Mouse (Mus musculus): ENCODE measurements around the gene Tns1. TPM values are rescaled to one million over a fixed set of nuclear protein-coding genes. Genes with fewer than 3 reads are reported as not detected.

The Tns1 gene
- polyA plus RNA-seq, 1 experiment from 2014 or later, result 12.6 TPM

DNA sequence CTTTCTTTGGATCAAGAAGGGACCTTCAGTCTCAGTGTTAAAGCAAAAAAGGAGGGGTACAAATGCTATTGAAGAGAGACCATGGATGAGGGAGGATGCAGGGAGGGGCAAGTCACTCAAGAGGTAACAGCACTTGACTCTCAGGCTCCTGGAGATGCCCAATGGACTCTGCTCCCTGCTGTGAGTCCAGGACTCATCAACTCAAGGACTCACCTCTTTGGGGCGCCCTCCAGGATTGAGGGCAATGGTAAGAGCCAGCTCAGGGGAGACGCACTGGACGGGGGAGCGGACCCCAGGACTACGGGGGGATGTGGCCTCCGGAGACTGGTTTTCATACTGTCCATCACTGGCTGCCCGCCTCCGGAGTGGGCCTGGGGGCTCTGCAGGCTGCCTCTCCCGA, 182.6 kb downstream of the Tns1 start:
- DNase-seq (ENCODE audit: low spot score), result no peak

DNA sequence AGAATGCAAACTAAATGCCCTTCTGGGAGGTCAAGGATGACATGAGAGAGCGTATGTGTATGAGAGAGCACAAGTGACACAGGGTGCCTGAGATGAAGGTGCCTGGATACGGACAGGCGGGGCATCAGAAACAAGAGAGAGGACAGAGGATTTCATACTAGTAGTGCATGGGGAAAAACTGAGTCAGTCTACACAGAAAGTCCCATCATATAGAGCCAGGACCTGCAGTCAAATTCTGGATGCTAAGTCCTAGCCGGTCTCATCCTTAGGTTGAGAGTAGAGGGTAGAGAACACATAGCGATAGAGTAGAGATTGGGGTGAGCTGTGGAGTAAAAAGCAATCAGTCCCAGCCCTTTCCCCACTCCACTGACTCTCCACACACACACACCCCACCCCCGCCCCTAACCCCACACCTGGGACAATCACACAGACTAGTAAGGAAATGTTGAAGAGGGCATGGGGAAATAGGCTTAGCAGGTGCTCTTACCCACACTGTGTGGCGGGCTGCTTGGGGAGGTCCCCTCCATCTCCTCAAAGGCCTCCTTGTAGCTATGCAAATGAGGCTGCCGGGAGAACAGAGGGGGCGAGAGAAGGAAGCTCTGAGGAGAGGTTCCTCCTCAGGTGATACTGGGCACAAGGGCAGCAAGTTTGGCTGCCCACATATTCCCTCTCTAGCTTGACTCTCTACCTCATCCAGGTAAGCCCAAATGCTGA, 183.6 kb downstream of the Tns1 start:
- peak; percentile 75 for DNase-seq (ENCODE audit: low spot score)

DNA sequence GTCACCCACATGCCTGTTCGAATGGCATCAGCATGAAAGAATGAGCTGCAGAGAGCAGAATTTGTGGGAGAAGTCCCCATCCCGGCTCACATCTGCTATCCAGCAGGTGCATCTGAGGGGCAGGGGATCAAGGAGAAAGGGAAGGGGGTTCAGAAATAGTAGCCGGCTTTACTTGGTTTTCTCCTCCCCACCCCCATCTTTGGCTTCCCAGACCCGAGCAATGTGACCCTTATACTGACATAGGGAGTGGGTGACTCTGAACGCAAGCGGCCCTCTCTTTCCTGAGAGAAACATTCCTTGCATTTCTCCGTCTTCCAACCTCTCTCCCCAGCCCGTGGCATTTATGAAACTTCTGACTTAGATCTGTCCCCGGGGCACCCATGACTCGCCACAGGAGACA, 185.7 kb downstream of the Tns1 start:
- DNase-seq (ENCODE audit: low spot score), result no peak

DNA sequence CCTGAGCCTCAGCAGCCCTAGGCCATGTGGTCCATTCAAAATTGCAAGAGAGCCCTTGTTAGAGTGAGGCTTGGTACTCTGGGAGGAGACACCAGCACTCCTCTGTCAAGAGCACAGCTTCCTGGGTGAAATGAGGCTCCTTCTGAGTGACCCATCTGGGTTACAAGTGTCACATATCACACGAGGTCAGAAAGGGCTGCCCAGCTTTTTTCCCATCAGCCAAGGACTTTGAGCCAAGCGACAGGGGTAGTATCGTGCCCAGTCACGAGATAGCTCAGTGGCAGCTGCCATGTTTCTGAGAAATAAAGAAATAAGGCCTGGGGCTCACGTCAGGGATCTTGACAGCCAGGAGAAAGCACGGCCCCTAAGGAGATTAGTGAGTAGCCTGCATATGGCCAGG, 186.4 kb downstream of the Tns1 start:
- DNase-seq (ENCODE audit: low spot score), result no peak

GRCm38 (mm10) chr1:73936537-73936936, 187.7 kb downstream of the Tns1 start:
- no peak for DNase-seq (ENCODE audit: low spot score)

DNA sequence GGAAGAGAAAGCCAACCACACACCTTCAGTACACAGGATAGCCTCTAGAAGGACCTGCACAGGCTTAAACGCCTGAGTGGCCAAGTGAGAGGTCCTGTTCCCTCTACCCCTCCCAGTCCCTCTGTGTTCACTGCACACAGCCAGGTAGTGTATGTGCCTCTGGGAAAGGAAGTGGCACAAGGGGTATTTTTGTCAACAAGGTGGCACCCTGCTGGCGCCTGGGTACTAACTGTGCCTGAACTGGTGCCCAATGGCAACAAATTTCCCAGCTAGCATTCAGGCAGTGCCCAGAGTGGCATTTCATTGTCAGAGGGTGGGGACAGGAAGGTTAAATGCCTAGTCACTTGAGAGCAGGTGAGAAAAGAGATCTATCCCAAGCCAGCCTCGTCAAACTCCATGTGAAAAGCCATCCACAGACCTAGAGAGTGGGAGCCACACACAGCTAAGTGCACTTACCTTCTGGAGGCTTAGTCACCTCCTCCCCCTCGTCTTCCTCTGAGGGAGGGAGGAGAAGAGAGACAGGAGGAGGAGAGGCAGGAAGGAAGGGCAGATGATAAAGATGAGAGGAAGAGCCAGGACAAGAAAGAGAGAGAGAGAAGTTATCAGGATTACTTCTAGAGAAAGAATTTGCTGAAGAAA, 188.7 kb downstream of the Tns1 start:
- no peak for DNase-seq (ENCODE audit: low spot score)

GRCm38 (mm10) chr1:73933146-73933490, 191.1 kb downstream of the Tns1 start:
- no peak for DNase-seq (ENCODE audit: low spot score)

GRCm38 (mm10) chr1:73932421-73933145, 191.7 kb downstream of the Tns1 start:
- no peak for DNase-seq (ENCODE audit: low spot score)

GRCm38 (mm10) chr1:73931851-73932250, 192.4 kb downstream of the Tns1 start:
- DNase-seq (ENCODE audit: low spot score), result no peak

DNA sequence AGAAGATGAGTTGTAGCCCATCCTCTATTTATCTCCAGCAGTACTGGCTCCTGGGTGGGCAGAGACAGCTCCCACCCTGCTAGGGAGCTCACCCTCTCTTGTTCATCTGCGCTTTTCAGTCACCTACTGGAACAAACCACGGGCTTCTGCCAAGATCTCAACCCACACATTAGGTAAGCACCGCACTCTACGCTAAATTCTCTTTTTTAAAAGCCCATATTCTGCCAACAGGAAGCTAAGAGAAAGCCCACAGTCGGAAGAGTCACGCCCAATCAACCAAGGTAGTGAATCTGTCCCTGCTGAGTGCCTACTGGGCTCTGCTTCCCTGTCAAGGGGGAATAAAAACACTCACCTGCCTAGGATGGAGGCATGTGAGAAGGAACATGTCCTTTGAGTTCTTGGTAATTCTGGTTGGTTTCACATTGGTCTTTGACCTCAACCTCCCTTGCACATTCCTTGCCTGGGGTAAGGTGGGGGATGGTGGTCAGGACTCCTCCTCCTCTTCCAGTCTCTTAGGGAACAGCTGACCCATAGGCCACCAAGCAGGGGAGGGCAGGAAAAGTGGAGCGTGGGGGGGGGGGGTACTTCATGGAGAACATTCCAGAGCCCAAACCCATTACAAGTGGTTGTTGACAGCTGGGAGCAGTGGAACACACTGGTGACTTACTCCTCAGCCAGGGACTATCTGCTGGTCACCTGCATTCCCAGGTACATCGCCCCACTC, 193.7 kb downstream of the Tns1 start:
- DNase-seq (ENCODE audit: low spot score), result no peak

GRCm38 (mm10) chr1:73929952-73930329, 194.3 kb downstream of the Tns1 start:
- DNase-seq (ENCODE audit: low spot score), result no peak

DNA sequence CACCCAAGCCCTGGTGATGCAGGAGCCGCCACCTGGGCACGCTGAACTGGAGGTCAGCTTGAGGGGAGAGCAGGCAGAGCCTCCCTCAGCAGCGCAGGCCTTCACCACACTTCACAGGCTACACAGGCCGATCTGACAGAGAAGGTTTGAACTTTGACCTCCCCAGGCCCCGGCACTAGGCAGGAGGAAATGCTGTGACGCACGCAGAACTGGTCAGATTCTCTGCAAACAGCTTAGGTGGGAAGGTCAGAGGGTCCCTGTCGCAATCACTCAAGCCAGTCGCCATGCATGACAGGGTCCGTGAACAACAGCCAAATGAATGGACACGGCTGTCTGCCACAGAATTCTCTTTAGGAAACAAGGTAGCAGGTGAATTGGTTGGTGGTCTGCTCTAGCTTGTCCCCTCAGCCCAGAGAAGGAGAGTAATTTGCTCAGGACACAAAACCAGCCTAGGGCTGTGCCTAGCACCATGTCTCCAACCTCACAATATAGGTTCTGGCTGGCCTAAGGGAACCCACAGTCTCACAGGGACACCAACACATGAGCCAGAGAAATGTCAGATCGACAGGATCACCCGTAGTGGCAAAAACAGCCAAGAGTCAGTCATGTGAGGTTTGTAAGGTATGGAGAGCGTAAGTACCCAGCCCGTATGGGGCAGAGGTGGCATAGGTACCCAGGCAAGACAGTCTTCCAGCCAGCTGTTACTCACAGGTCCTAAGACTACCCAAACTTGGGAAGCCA, 194.9 kb downstream of the Tns1 start:
- DNase-seq (ENCODE audit: low spot score), result no peak

DNA sequence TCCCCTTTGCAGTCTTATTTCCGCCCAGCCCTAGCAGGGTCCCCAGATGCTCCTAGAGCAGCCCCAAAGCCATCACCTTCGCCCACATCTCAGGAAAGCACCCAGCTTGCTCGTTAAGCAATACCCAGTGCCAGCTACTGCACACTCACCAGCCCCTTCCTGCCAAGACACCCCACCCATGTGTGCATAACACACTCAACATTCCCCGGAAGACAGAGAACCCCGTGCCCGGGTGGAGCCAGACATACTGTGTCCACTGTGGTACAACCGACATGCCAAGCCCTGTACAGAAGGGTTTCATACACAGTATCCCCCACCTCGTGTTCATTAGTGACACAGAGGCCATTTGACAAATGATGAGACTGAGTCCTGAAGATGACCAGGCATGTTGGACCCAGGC, 195.9 kb downstream of the Tns1 start:
- DNase-seq (ENCODE audit: low spot score), result no peak

DNA sequence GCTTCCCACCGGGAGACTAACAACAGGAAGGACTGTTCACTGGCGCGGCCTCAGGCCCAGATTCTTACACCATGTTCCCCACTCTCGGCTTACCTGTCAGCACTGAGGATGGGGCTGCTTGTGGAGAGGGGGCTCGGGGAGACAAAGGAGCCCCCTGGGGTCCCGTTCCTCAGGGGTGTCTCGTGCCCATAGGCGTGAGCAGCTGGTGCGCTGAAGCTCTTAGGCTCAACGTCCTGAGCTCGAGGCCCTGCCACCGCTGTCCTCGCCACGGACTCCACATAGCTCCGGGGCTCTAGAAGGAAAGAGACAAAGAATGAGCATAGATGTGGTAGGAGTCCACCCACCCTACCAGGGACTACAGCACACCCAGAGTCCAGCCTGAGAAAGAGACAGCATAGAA, 196.4 kb downstream of the Tns1 start:
- no peak for DNase-seq (ENCODE audit: low spot score)

- DNase-seq (ENCODE audit: low spot score), result peak; percentile 22
These were observed 198.0 kb downstream of the Tns1 start for GRCm38 (mm10) chr1:73926279-73926678.

DNA sequence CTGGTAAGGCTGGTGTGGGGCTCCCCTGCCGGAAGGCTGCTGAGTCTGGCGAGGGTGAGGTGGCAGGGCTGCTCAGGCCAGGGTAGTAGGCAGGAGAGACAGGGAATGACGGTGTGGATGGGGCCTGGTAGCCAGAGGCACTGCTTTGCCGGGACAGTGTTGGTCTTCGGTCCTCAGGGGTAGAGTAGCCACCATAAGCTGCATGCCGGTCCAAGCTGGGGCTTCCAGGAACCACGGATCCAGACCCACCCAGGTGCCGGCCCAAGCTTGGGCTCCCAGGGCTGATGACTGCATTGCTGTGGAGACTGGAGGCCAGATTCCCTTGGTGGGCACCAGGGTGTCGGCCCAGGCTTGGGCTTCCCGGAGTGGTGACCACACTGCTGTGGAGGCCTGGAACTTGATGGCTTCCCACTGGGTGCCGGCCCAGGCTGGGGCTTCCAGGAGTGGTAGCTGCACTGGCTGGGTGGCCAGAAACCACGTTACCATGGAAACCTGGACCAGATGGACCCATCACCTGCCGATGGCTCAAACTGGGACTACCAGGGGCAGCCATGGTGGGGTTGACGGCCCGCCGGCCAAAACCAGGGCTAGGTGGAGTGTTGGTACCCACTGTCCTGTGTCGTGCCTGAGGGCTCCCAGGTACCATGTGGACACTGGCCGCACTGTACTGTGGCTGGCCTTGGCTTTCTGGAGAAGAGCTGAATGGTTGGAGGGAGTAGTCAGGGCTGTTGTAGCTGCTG, 199.2 kb downstream of the Tns1 start:
- DNase-seq (ENCODE audit: low spot score), result no peak

- DNase-seq (ENCODE audit: low spot score), result no peak
These were observed 200.0 kb downstream of the Tns1 start for GRCm38 (mm10) chr1:73924210-73924609.

- DNase-seq (ENCODE audit: low spot score), result no peak
These were observed 201.1 kb downstream of the Tns1 start for GRCm38 (mm10) chr1:73923185-73923584.

DNA sequence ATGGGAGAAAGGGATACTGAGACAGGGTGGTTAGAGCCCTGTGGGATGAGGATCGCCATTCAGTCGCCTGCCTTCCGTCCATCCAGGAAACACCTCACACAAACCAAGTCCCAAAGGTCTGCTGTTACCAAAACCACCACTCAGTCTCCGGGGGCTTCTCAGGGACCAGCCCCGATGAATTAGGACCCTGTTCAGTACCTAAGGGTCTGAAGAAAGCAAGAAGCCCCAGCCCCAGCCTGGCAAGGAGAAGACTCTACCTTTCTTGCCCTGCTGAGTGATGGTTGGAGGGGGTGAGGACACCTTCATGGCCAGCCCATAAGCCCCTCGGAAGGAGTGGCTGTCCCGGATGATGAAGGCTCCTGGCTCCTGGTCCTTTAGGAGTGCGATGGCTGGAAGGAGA, 203.5 kb downstream of the Tns1 start:
- no peak for DNase-seq (ENCODE audit: low spot score)

DNA sequence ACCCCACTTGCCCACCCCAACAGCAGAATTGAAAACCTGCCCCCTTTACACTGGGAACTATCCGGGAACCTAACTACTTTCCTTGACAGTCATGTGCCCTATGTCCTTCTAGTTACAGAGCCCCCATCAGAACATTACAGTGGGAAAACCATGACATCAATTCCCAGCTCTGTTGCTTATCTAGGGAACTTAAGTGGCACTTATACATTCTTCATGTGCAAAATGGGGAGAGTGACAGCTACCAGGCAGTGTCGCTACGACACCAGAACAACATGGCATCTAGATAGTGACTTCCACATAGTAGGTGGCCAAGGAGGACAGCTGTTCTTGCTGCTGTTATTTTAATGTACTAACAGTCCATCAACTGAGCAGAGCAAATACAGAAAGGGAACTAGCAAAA, 204.3 kb downstream of the Tns1 start:
- no peak for DNase-seq (ENCODE audit: low spot score)

DNA sequence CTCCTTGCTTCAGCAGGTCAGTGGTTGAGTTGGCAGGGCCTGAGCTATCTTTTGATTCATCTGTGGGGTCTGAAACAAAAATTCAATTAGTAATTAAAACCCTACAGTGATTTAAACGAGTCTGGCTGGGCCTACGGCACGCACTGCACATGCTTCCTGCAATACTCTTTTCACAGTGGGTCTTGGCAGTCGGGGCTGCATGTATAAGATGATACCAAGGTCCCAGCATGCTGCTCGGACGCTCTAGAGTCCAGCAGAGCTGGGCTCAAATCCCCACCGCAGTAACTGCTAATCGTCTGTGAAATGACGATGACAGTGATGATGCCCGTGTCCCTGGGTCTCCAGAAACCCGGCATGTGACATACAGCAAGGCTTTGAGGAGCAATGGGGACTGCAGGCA, 206.2 kb downstream of the Tns1 start:
- DNase-seq (ENCODE audit: low spot score), result no peak
